13 mouse cellular contexts compared by ENCODE assay signal in the genomic region with DNA sequence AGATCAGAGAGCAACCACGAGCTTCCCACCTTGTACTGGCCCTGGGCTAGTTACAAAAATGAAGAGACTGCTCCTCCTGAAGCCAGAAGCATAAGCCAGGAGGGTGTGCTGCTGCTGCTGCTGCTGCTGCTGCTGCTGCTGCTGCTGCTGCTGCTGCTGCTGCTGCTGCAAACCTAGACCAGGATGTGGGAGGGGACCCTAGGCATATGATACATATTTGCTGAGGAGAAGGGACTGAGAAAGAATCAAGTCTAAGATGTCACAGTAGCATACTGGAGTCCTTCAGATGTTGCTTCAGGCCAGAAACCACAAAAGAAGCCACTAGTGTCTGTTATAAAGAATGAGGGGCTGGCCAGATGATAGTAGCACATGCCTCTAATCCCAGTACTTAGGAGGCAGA. TPM values are rescaled to one million over a fixed set of nuclear protein-coding genes. Genes with fewer than 3 reads are reported as not detected.
DNase-seq lines count a peak whose midpoint lies in the region; ATAC-seq and TF ChIP-seq lines count a peak whose summit lies in the region.
"Had no signal": no experiment of that assay in that cellular context is flagged by ENCODE, and none has a peak within 500 bp of the region (broad histone marks: within the 10 kb centered on the region; RNA-seq: fewer than 3 reads in every experiment).

No protein-coding gene starts in this region.

- no peaks in the 10 kb centered on the region; the same call in 1 of the 2 replicates for H3K4me1 ChIP-seq in kidney, adult 2 months (ENCODE audit: control insufficient read depth, insufficient read depth, low read length)
- H3K4me1 ChIP-seq in cortical plate, adult 2 months (ENCODE audit: control insufficient read depth, insufficient read depth, low read length) = peaks cover 3% of the 10 kb centered on the region
- H3K4me1 ChIP-seq in liver, embryonic 13.5 days (replicated peaks) = peaks cover 52% of the 10 kb centered on the region

- no peak for TF ChIP-seq CTCF in kidney, adult 2 months (conservative IDR thresholded peaks at IDR 0.05; ENCODE audit: insufficient read depth, insufficient read length, low read depth, low read length)
- TF ChIP-seq CTCF in cortical plate, adult 2 months (IDR thresholded peaks at IDR 0.05; ENCODE audit: extremely low read depth, insufficient read depth, low read length) = no peak

- no peaks in the 10 kb centered on the region for H3K27me3 ChIP-seq in kidney, adult 2 months (replicated peaks; ENCODE audit: control insufficient read depth, insufficient read depth, low read length)
- H3K27me3 ChIP-seq in liver, embryonic 13.5 days = no peaks in the 10 kb centered on the region
- H3K27me3 ChIP-seq: midbrain, embryonic 13.5 days had no signal

- no peak overlapping the region for H3K4me3 ChIP-seq in kidney, adult 2 months (ENCODE audit: insufficient read depth, low read depth, low read length)
- no peak overlapping the region for H3K4me3 ChIP-seq in cortical plate, adult 2 months (ENCODE audit: insufficient read depth, low read length)
- H3K4me3 ChIP-seq in liver, embryonic 13.5 days (replicated peaks) = no peak overlapping the region
- H3K4me3 ChIP-seq: midbrain, embryonic 13.5 days had no signal

- no peaks in the 10 kb centered on the region for H3K9me3 ChIP-seq in liver, embryonic 13.5 days (replicated peaks)
- H3K9me3 ChIP-seq: midbrain, embryonic 13.5 days had no signal

- no peak overlapping the region for H3K9ac ChIP-seq in liver, embryonic 13.5 days
- H3K9ac ChIP-seq: midbrain, embryonic 13.5 days had no signal

- peak; percentile 15 for ATAC-seq in CD4-positive, CD25-positive, alpha-beta regulatory T cell, adult 4 months
- no peak for ATAC-seq in liver, embryonic 13.5 days (ENCODE audit: low read depth)
- ATAC-seq: forebrain, embryonic 14.5 days; midbrain, embryonic 13.5 days had no signal

- H3K27ac ChIP-seq in kidney, adult 2 months (ENCODE audit: insufficient read depth, low read depth, low read length) = peak overlapping the region; percentile 57
- H3K27ac ChIP-seq in cortical plate, adult 2 months (ENCODE audit: insufficient read depth, low read length) = peak overlapping the region; percentile 70
- peak overlapping the region; percentile 19 for H3K27ac ChIP-seq in liver, embryonic 13.5 days
- H3K27ac ChIP-seq: midbrain, embryonic 13.5 days had no signal

- 6% methylated on average over 1 of the region's 1 CpGs for WGBS in kidney, adult 2 months
- WGBS in liver, embryonic 13.5 days (ENCODE audit: insufficient replicate concordance) = 14% methylated on average over 1 of the region's 1 CpGs

- DNase-seq in kidney, adult 2 months = no peak
- no peak for DNase-seq in kidney, adult 9 months
- DNase-seq in liver, embryonic 13.5 days = no peak
- DNase-seq in adrenal gland, postnatal 25 days = no peak
- DNase-seq in urinary bladder, postnatal 25 days (ENCODE audit: low spot score) = no peak
- DNase-seq in lung, postnatal 36 days = no peak
- DNase-seq: cerebellum, adult 11 months; right cerebral cortex, adult 18-20 months had no signal

- no peak for TF ChIP-seq POLR2A in kidney, adult 2 months (IDR thresholded peaks at IDR 0.05; ENCODE audit: low read depth, low read length)
- TF ChIP-seq POLR2A in cortical plate, adult 2 months (IDR thresholded peaks at IDR 0.05; ENCODE audit: extremely low read depth, insufficient read depth, low read length) = no peak

- no peak overlapping the region for H3K4me2 ChIP-seq in liver, embryonic 13.5 days
- H3K4me2 ChIP-seq: midbrain, embryonic 13.5 days had no signal

- H3K36me3 ChIP-seq in kidney, adult 2 months (ENCODE audit: control insufficient read depth, insufficient read depth, low read length) = no peaks in the 10 kb centered on the region
- no peaks in the 10 kb centered on the region for H3K36me3 ChIP-seq in liver, embryonic 13.5 days
- H3K36me3 ChIP-seq: midbrain, embryonic 13.5 days had no signal

RNA-seq across cellular contexts. Expression of a gene that starts 10.7 kb away (rescaled TPM):
- 83.5 and 116 TPM in 2 replicates for polyA plus RNA-seq in kidney, adult 2 months (2012; rRNA removed)
- 100 to 1,000 TPM; 630 to 632 TPM for polyA plus RNA-seq in CD4-positive, CD25-positive, alpha-beta regulatory T cell, adult 4 months (2017; shearing (Covaris generic))
- 383 and 397 TPM in 2 replicates for polyA plus RNA-seq in cortical plate, adult 2 months (2012; rRNA removed)
- polyA plus RNA-seq in liver, embryonic 13.5 days (2015; fragmentation: Nextera tagmentation; extraction: Ambion mirVana) = 284 and 331 TPM in 2 replicates
- 429 and 434 TPM in 2 replicates for total RNA-seq in adrenal gland, postnatal 25 days (2021)

RNA-seq across cellular contexts. Expression of a gene that starts 41.4 kb away (rescaled TPM):
- not detected in 2 replicates for polyA plus RNA-seq in kidney, adult 2 months (2012; rRNA removed)
- not detected for polyA plus RNA-seq in CD4-positive, CD25-positive, alpha-beta regulatory T cell, adult 4 months (2017; shearing (Covaris generic))
- polyA plus RNA-seq in cortical plate, adult 2 months (2012; rRNA removed) = not detected in 2 replicates
- polyA plus RNA-seq in liver, embryonic 13.5 days (2015; fragmentation: Nextera tagmentation; extraction: Ambion mirVana) = not detected in 2 replicates
- total RNA-seq in adrenal gland, postnatal 25 days (2021) = not detected in 2 replicates
- total RNA-seq: layer of hippocampus, adult 8-10 months had no signal
- polyA plus RNA-seq: forebrain, embryonic 14.5 days; midbrain, embryonic 13.5 days had no signal

Comparison
In these comparisons a context has a peak if more than half of its experiments do, and no peak if none do; other contexts are left out.
1. H3K27ac ChIP-seq: peak in every context shown above with its lines; median percentile 70 in cortical plate, adult 2 months; 57 in kidney, adult 2 months; 19 in liver, embryonic 13.5 days.